Mouse (Mus musculus): ENCODE measurements at regions not wholly inside any gene's neighbourhood (a gene's known extent, or its start where the extent isn't known, plus 50 kb on each side); places are given as distances from the start of the nearest gene placed in this dataset.
A peak's percentile ranks its signal among the peaks of the same experiment; 100 is the strongest.

- no peak for DNase-seq (ENCODE audit: low spot score in 2 of 2)
These were observed 76.2 kb upstream of the Armc2 start for GRCm38 (mm10) chr10:42094274-42095000.

- DNase-seq (ENCODE audit: low spot score in 2 of 2): no peak
These were observed 75.0 kb upstream of the Armc2 start for GRCm38 (mm10) chr10:42093176-42093759.

GRCm38 (mm10) chr10:42092500-42092899 lies 74.3 kb upstream of the Armc2 start:
- peak; percentile 59 to 64 for DNase-seq (ENCODE audit: low spot score in 2 of 2)

GRCm38 (mm10) chr10:42091546-42092168 lies 73.4 kb upstream of the Armc2 start:
- no peak for DNase-seq (ENCODE audit: low spot score in 2 of 2)

GRCm38 (mm10) chr10:42090806-42091205 lies 72.6 kb upstream of the Armc2 start:
- DNase-seq (ENCODE audit: low spot score in 2 of 2): no peak

GRCm38 (mm10) chr10:42090147-42090546 lies 71.9 kb upstream of the Armc2 start:
- no peak for DNase-seq (ENCODE audit: low spot score in 2 of 2)

GRCm38 (mm10) chr10:42089686-42090085 lies 71.4 kb upstream of the Armc2 start:
- DNase-seq (ENCODE audit: low spot score in 2 of 2): peak; percentile 81 to 85

GRCm38 (mm10) chr10:42089235-42089625 lies 71.0 kb upstream of the Armc2 start:
- peak; percentile 75 to 91 for DNase-seq (ENCODE audit: low spot score in 2 of 2)

GRCm38 (mm10) chr10:42088570-42089234 lies 70.5 kb upstream of the Armc2 start:
- DNase-seq (ENCODE audit: low spot score in 2 of 2): no peak

- no peak for DNase-seq (ENCODE audit: low spot score in 2 of 2)
These were observed 69.7 kb upstream of the Armc2 start for GRCm38 (mm10) chr10:42087906-42088305.

- no peak for DNase-seq (ENCODE audit: low spot score in 2 of 2)
These were observed 68.4 kb upstream of the Armc2 start for GRCm38 (mm10) chr10:42086691-42087090.

- no peak for DNase-seq (ENCODE audit: low spot score in 2 of 2)
These were observed 67.1 kb upstream of the Armc2 start for GRCm38 (mm10) chr10:42085295-42085694.

- DNase-seq (ENCODE audit: low spot score in 2 of 2): peak; percentile 22 to 35
These were observed 64.1 kb upstream of the Armc2 start for GRCm38 (mm10) chr10:42082227-42082840.

- no peak for DNase-seq (ENCODE audit: low spot score in 2 of 2)
These were observed 61.5 kb upstream of the Armc2 start for GRCm38 (mm10) chr10:42079775-42080174.

- DNase-seq (ENCODE audit: low spot score in 2 of 2): no peak
These were observed 58.5 kb upstream of the Armc2 start for GRCm38 (mm10) chr10:42076711-42077110.

- no peak for DNase-seq (ENCODE audit: low spot score in 2 of 2)
These were observed 57.3 kb upstream of the Armc2 start for GRCm38 (mm10) chr10:42075545-42075944.

- no peak for DNase-seq (ENCODE audit: low spot score in 2 of 2)
These were observed 54.5 kb upstream of the Armc2 start for GRCm38 (mm10) chr10:42072758-42073157.

- no peak for DNase-seq (ENCODE audit: low spot score in 2 of 2)
These were observed 53.9 kb upstream of the Armc2 start for GRCm38 (mm10) chr10:42072131-42072530.

- no peak for DNase-seq (ENCODE audit: low spot score in 2 of 2)
These were observed 53.3 kb upstream of the Armc2 start for GRCm38 (mm10) chr10:42071404-42072024.

GRCm38 (mm10) chr10:42070611-42071403 lies 52.6 kb upstream of the Armc2 start:
- peak in 1 of 2 experiments; percentile 38 for DNase-seq (ENCODE audit: low spot score in 2 of 2)

- no peak for DNase-seq (ENCODE audit: low spot score in 2 of 2)
These were observed 51.5 kb upstream of the Armc2 start for GRCm38 (mm10) chr10:42069751-42070150.
